Mouse (Mus musculus) G1E-ER4 (cell line): ENCODE results near the gene Commd1. TPM values are rescaled to one million over a fixed set of nuclear protein-coding genes. Genes with fewer than 3 reads are reported as not detected.

Experiments
- GATA1 ChIP-seq: IDR thresholded peaks from one replicate; pipeline ENCODE4 v1.8.0; 2012; ENCODE audit warnings: low read length, inconsistent platforms
- polyA plus RNA-seq: library from polyadenylated mRNA; stranded (reverse); fragments of >175 nt; gene quantifications from 2 replicates; pipeline ENCODE4 v1.2.3, GENCODE M21; 2012

The Commd1 gene
- polyA plus RNA-seq, 1 experiment, result 29.9 TPM

DNA sequence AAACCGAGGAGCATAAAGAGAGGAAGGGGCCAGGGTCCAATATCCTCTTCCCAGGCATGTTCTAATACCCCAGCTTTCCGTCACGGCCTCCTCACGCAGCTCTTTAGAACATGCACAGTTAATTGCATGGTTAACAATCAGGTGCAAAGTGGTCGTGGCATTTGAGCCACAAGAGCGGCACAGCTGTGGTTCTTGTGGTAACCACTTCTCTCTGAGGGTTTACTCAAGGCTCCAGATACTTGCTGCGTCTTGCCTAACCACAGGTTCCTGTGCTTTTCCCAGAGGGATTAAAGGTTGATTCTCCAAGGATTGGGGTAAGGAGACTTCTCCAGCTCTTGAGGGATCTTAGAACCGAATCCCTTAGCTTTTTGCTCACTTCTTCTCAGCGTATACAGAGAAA is 90.9 kb downstream of the Commd1 start:
- TF ChIP-seq GATA1, result no peak

DNA sequence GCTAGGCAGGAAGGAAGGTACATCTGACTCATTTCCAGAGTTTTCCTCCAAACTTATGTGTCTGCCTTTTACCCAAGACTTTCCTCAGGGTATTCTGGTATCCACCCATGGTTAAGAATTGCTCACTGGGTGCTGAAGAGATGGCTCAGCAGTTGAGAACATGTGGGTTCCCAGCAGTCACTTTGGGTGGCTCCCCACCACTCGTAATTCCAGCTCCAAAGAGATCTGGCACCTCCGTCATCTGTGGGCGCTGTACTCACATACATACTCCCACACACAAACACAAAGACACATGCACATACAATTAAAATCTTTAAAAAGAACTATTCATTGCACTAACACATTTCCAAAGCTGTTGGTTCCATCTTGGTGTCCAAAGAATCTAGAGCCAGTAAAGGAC is 93.0 kb downstream of the Commd1 start:
- no peak for TF ChIP-seq GATA1

DNA sequence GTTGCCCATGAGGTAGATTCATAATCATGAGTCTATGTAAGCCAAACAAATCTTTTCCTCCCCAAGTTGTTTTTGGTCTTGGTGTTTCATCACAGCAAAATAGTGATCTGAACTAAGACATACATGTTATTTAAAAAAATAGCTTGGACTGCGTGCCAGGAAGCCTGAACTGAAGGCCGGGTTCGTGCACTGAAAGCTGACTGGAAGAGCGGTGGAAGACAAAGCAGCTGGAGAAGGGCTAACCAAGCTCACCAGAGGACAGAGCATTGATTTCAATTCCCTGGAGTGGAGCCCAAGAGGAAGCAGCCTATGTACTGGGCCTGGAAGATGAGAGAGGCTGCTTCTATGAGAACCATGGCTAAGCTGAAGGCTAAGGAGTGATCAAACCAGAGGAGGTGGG is 95.2 kb downstream of the Commd1 start:
- no peak for TF ChIP-seq GATA1

DNA sequence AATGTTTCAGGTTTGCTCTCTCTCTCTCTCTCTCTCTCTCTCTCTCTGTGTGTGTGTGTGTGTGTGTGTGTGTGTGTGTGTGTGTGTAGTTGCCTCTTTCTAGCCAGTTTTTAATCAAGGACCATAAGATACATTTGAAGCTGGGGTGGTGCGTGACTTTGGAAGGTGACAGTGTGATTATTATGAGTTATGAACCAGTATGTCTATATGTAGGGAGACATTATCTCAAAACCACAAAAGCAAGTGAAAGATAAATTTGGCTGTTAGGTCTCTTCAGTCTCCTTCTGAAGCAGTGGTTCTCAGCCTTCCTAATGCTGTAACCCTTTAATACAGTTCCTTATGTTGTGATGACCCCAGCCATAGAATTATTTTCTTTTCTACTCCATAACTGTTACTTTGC is 96.8 kb downstream of the Commd1 start:
- no peak for TF ChIP-seq GATA1

DNA sequence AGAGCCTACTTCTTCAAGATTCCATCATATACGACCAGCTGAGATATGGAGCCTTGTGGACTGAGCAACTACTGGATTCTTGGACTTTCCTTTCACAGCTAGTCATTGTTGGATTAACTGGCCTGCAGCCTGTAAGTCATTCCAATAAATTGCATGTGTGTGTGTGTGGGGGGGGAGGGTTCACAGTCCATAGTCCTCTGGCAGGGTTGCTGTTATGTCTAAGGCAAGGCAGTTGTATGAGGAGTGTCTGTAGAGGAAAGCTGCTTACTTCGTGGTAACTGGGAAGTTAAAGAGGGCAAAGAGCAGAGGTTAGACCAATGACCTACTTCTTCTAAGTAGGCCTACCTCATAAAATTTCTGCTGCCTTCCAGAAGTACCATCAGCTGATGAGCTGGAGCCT is 98.5 kb downstream of the Commd1 start:
- no peak for TF ChIP-seq GATA1

DNA sequence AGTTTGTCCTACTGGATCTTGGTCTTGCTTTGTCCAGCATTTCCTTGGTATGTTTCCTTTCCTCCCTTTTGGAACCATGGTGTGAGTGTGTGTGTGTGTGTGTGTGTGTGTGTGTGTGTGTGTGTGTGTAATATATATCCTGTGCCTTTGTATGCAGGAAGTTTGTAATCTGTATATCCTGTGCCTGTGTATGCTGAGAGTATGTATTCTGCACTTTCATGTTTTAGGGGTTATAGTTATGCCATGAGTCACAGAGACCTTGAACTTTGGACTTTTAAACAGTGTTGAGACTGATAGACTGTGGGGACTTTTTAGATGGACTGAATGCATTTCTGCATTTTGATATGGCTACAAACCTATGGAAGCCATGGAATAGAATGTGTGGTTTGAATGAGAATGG is 99.3 kb downstream of the Commd1 start:
- TF ChIP-seq GATA1, result no peak

DNA sequence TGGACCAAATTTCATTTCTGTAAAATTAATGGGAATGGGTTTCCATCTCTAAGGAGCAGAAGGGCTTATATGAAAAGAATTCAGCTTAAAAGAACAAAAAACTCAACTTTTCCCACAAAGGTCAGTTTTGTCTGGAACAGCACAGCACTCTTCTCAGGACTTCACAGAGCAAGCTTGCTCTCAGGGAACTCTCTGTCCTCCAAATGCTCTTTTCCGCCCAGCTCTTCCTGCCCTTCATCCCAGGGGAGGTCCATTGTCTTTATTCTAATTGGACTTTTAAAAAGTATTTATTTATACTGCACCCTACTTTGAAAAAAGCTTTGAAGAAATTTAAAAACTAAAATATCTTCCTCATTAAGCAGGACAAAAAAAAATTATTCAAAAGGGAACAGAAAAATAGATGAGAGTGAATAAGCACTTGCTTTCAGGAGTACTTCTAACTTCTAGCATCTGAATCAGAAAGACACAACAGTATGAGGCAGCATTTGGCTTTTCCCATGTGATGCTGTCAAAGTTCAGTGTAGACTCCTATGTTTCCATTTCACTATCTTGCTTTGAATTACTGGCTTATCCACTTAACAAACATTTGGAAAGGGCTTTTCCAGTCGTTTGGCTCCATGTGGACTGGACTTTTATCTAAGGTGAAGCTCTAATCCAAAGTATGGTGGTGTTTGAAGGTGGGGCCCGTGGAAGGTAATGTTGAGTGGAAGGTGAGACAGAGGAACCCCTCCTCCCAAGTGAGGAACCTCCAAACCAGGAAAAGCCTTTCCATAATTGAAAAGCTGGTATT is 101.6 kb downstream of the Commd1 start:
- TF ChIP-seq GATA1, result no peak

DNA sequence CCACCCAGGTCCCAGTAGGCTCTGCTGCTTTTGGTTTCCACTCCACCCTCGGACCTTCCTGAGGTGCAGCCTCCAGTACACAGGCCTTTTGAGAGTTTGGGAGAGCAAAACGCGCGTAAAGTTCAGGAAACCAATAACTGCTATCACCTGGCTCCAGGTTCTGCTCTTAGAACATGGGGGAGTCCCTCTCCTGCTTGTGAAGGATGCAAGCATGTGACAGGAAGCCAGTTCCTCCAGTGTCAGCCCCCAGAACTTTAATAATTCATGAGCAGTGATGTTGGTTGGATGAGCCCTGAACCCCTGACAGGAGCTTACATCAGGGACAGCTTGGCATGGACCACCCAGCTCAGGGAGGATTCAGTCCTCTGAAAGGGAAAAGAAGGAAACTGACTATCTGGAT is 102.5 kb downstream of the Commd1 start:
- no peak for TF ChIP-seq GATA1

DNA sequence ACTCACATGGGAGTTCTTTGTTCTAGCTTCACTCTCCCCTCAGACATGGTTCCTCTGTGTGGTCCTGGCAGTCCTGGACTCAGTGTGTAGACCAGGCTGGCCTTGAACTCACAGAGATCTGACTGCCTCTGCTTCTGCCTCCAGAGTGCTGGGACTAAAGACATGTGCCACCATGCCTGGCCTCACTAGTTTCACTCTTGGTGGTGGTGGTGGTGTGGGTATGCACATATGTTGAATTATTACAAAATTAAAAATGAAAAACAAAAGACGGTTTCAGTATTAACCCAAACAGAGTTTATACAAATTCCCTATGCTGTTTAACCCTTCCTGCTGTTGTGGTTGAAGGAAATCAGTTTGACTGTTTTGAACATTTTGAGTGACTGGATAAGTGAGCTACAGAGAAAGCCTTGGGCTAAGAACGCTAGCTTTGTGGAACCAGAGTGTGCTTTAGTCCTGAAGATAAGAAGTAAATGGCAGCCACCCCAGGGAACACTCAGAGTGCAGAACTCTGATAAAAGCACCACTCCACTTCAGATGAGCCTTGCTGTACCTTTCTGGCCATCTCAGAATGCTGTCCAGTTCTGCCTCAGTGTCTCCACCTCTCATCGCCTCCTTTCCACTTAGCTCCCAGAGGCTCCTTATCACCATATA is 105.4 kb downstream of the Commd1 start:
- TF ChIP-seq GATA1, result no peak

DNA sequence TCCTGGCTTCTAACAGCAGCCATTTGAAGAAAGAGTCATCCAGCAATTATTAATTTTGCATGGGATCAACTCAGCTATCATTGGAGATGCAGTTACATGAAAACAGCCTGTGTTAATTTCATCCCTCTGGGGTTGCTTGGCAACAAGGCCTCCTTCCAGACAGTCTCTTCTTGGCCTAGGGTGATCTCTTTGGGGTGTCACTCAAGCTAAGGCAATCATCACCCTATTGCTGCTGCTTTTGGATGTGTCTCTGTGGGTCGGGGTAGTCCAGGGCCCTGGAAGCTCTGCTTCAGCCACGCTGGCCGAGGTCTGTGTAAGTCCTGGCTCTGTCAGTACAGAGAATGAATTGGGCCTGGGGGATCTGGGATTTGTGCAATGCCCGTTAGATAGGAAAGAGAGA is 106.9 kb downstream of the Commd1 start:
- no peak for TF ChIP-seq GATA1

DNA sequence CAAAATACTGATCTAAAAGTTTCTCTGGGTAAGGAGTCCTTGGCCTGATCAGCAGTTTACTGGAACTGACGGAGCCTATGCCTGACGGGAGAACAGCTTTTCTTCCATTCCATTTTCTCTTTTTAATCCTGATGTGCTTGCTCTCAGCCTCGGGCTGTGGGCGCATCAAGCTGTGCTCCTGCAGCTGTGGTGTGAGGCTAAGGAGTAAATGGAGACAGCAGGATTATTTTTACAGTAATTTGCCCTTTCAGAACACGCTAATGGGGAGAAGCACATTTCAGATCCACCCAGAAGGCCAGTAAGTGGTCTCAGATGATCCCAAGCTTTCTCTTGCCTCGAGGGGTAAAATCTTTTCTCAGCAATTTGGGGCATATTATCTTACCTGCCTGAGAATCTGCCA is 107.4 kb downstream of the Commd1 start:
- no peak for TF ChIP-seq GATA1

DNA sequence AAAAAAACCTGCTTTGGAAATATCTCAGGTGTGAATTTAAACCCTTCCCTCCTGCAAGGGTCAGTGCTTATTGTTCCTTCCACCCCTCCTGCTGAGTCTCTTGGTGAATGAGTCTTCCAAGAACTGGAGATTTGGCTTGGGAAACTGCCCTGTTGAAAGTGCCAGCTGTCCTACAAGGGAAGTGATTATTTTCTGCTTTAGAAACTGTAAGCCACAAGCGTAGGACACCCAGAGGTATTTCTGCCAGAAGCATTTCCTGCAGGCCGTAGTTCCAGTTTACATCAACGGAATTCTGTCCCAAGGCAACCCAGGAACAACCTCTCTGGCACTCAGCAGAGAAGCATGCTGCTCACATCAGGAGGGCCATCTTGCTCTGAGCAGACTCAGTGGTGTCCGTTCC is 108.8 kb downstream of the Commd1 start:
- no peak for TF ChIP-seq GATA1

DNA sequence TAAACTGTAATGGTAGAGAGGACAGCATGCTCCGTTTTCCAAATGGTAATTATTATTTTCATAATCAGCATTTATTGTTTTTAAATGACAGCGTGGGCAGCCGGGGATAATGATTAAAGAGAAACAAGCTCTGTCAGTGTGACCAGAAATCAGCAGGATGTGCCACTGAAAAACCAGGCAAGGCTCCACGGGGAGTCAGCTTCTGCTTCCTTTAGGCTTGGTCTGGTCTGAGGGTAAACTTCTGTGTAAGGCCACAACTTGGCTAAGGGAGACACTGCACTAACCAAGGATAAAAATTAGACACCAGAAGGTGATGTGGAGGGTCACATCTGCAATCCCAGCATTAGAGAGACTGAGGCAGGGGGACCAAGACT is 109.9 kb downstream of the Commd1 start:
- TF ChIP-seq GATA1, result no peak

DNA sequence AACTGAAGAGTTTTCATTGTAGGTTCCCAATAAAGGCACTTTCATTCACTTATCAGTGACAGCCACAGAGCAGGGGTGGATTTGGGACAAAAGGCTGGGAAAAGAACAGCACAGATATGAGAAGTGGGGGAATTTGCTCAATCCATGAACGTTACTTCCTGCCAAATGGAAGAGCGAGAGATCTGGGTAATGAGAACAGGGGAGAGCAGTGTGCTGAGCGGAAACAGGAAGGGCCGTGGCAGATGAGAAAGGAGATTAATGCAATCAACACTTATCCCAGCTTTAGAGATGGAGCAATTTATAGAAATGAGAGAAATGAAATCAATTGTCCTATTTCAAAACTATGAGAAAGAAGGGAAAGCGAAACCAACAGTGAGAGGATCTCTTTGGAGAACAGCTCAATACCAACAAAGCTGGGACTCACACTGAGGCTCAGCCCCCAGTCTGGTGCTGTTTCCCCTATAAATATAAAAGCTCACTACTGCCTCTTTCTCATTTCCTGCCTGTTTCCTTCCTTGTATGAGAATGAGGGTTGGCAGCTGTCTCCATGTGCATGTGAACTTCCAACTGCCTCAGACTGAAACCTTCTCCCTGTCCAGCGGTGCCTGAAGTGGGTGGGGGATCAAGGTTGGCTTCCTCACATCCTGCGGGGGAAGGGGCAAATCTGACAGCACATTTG is 110.4 kb downstream of the Commd1 start:
- no peak for TF ChIP-seq GATA1

DNA sequence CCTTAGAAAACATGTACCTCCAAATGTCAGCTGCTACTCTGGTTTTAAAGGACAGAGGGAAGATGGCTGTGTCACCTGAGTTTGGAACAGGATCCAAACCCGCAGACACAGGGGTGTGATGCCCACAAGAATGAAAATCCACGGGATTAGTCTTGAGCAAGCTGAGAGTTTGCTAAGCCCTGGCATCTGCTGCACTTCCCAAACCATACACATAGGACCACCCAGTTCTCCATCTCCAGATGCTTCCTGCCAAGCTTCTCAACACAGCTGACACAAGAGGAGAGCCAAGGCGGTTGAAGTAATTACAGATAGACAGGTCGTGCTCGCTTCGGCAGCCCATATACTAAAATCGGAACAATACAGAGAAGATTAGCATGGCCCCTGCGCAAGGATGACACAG is 113.6 kb downstream of the Commd1 start:
- TF ChIP-seq GATA1, result no peak

DNA sequence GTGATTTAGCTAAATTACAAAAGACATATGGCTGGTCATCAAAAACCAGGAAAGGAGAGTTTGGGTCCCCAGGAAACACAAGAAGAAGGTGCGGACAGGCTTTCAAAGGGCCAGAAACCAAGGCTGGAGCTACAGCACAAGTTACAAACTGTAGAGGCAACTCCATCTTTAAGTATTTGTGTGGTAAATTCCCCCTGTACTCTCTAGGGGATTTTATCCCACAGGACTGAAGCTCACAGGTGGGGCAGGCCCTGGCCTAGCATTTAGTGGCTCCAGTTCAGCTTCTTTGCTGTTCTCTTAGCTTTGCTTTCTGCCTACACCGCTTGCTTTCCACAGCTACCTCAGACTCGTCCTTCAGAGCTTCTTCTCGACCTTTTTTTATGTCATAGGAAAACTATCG is 114.5 kb downstream of the Commd1 start:
- no peak for TF ChIP-seq GATA1

DNA sequence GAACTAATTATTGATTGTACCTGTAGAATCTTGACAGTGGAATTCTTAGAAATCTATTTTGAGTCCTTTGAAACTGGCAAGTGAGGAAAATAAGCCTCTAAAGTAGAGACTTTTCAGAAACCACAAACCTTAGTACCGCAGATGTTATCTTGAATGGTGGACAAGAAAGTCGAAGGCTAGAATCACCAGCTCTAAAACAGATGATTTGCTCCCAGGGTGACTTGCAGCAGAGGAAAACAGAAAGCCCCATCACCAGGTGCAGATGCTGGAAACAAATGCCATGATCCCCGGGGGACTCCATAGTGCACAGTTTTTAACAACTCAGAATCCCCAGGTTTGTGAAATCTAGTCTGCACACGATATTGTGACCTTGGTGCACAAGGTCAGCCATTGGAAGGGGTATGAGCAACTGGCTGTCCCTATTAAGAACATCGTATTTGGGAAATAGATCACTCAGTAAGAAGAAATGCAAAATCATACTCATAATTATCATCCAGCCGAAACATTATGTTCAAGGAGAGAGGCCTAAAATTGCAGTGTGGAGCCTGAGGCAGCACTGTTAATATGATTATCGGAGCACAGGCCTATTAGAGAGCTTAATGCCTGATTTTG is 116.4 kb downstream of the Commd1 start:
- no peak for TF ChIP-seq GATA1
